Mouse (Mus musculus): ENCODE measurements around the gene Btg1.

Btg1 gene

GRCm38 (mm10) chr10:96630110-96630509 is 13.3 kb downstream of the Btg1 start:
- DNase-seq (ENCODE audit: low spot score in 2 of 2), result no peak

- no peak for DNase-seq (ENCODE audit: low spot score in 2 of 2)
Measured at GRCm38 (mm10) chr10:96631066-96631711, 14.4 kb downstream of the Btg1 start.

- DNase-seq (ENCODE audit: low spot score in 2 of 2), result no peak
Measured at GRCm38 (mm10) chr10:96632271-96633144, 15.7 kb downstream of the Btg1 start.

- DNase-seq (ENCODE audit: low spot score in 2 of 2), result no peak
Measured at GRCm38 (mm10) chr10:96633145-96633516, 16.3 kb downstream of the Btg1 start.

GRCm38 (mm10) chr10:96635472-96635871 is 18.7 kb downstream of the Btg1 start:
- no peak for DNase-seq (ENCODE audit: low spot score in 2 of 2)

GRCm38 (mm10) chr10:96638477-96638876 is 21.7 kb downstream of the Btg1 start:
- no peak for DNase-seq (ENCODE audit: low spot score in 2 of 2)

GRCm38 (mm10) chr10:96642014-96642413 is 25.2 kb downstream of the Btg1 start:
- no peak for DNase-seq (ENCODE audit: low spot score in 2 of 2)

- DNase-seq (ENCODE audit: low spot score in 2 of 2), result no peak
Measured at GRCm38 (mm10) chr10:96642751-96643150, 25.9 kb downstream of the Btg1 start.

- no peak for DNase-seq (ENCODE audit: low spot score in 2 of 2)
Measured at GRCm38 (mm10) chr10:96645183-96645582, 28.4 kb downstream of the Btg1 start.

GRCm38 (mm10) chr10:96646024-96646866 is 29.4 kb downstream of the Btg1 start:
- no peak for DNase-seq (ENCODE audit: low spot score in 2 of 2)

- DNase-seq (ENCODE audit: low spot score in 2 of 2), result no peak
Measured at GRCm38 (mm10) chr10:96646867-96647462, 30.2 kb downstream of the Btg1 start.

- DNase-seq (ENCODE audit: low spot score in 2 of 2), result no peak
Measured at GRCm38 (mm10) chr10:96648161-96648561, 31.4 kb downstream of the Btg1 start.

GRCm38 (mm10) chr10:96649524-96649923 is 32.7 kb downstream of the Btg1 start:
- no peak for DNase-seq (ENCODE audit: low spot score in 2 of 2)

GRCm38 (mm10) chr10:96652372-96652771 is 35.6 kb downstream of the Btg1 start:
- no peak for DNase-seq (ENCODE audit: low spot score in 2 of 2)

- DNase-seq (ENCODE audit: low spot score in 2 of 2), result no peak
Measured at GRCm38 (mm10) chr10:96653030-96653429, 36.2 kb downstream of the Btg1 start.

- DNase-seq (ENCODE audit: low spot score in 2 of 2), result no peak
Measured at GRCm38 (mm10) chr10:96654079-96654478, 37.3 kb downstream of the Btg1 start.

- peak in 1 of 2 experiments; percentile 20 for DNase-seq (ENCODE audit: low spot score in 2 of 2)
Measured at GRCm38 (mm10) chr10:96654576-96654975, 37.8 kb downstream of the Btg1 start.

GRCm38 (mm10) chr10:96655066-96655465 is 38.3 kb downstream of the Btg1 start:
- no peak for DNase-seq (ENCODE audit: low spot score in 2 of 2)

- no peak for DNase-seq (ENCODE audit: low spot score in 2 of 2)
Measured at GRCm38 (mm10) chr10:96656176-96656575, 39.4 kb downstream of the Btg1 start.

GRCm38 (mm10) chr10:96658906-96659305 is 42.1 kb downstream of the Btg1 start:
- DNase-seq (ENCODE audit: low spot score in 2 of 2), result no peak

- DNase-seq (ENCODE audit: low spot score in 2 of 2), result no peak
Measured at GRCm38 (mm10) chr10:96660280-96660985, 43.6 kb downstream of the Btg1 start.

Data from thymus, postnatal 10 days (tissue).